Mouse (Mus musculus) lung, postnatal 14 days (tissue): ENCODE measurements around the gene Bbs12.

Experiments
- DNase-seq: peaks from one replicate; pipeline ENCODE4 v3.0.0; 2021

The Bbs12 gene

DNA sequence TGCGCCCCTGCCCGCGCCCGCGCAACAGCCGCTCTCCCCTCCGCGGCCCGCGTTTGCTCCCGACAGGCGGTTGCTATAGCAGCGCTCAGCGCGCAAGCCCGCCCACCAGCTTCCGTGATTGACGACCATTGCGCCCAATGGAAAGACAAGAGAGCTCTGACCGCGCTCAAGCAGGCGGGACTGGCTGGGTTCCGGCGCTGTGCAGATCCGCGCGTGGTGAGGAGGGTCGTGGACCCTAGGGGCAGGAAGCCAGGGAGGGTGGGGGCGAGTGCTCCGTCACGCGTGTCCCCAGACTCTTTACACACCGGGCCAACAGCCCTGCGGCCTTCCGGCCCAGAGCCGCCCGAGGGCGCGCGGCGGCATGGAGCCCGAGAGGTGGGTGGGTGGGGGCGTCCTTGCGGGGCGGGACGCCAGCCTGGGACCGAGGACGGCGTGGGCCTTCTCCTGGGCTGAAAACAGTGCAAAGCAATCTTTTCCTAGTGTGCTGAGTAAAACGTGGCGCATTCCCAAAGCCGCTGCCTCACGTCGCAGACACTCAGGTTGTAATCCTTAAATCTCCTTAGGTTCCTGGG, at the start of gene Bbs12, which contains the start of gene Cetn4:
Gene Bbs12 (plus strand): TSS at position 185 of the 572 bp plus-strand sequence.
Gene Cetn4 (minus strand): TSS at position 339 of the 572 bp plus-strand sequence.
- peak; percentile 98 for DNase-seq

DNA sequence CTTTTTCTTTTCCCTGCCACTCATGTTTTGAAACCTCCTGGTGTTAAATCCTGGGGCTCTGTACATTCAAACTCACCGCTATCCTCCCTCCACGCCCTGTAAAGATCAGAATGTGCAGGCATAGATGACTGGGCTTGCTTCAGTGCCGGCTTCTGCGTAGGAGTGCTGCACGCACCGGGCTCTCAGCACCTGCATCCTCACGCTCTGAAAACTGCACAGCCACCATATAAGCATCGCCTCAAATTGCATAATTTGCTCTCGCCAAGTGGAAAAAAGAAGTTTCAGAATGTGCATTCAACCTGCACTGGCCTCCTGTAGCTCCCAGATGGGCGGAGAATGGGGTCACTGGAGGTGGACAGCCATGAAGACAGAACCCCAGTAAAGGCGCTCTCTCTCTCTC, 44.0 kb upstream of the Bbs12 start:
- no peak for DNase-seq

DNA sequence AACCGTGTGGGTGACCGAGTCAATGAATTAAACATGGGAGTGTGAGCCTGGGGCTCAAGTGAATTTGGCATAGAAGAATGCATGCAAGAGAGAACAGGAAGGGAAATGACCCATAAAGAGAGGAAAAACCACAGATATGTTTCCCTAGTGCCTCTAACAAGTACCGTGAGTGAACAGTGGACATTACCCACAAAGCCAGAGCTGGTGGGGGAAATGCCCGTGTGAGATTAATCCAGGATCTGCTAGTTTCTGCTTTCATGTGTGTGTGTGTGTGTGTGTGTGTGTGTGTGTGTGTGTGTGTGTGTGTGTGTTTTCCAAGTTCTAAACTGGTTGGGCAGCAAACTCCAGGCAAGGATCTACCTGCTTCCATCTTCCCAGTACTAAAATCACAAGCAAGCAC, 42.4 kb upstream of the Bbs12 start:
- no peak for DNase-seq

DNA sequence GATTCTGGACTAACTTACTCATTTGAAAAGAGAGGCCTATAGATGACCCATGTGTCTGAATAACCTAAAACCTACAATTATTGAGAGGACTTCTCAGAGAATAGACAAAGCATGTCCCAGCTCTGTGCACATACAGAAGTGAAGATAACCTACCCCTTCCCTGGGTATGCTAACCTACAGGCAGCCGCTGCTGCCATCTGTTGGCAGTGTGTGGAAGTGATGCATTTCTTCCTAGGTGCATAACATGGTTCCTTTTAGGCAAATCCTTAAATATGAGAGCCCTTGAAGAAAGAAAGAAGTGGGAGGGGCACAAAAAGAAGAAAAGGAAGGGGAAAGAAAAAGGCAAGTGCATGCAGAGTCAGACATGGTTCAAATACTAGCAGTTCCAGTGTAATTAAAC, 41.1 kb upstream of the Bbs12 start:
- peak; percentile 62 for DNase-seq

DNA sequence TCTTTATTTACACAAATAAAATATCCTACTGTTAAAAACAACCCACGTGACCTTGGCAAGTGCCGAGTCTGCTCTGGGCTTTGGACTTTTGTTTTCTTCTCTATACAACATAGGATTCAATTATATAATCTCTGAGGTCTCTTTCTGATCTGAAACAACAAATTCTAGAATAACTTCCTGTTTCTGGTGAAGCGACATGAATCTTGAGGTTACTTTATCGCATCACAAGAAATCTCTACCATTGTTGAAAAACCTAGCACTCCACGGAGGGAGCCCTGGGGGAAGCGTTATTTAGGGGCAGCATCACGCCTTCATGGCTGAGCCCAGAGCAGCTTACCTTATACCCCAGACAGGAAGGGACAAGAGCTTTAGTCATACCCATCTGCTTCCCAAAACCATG, 39.3 kb upstream of the Bbs12 start:
- DNase-seq, result no peak

DNA sequence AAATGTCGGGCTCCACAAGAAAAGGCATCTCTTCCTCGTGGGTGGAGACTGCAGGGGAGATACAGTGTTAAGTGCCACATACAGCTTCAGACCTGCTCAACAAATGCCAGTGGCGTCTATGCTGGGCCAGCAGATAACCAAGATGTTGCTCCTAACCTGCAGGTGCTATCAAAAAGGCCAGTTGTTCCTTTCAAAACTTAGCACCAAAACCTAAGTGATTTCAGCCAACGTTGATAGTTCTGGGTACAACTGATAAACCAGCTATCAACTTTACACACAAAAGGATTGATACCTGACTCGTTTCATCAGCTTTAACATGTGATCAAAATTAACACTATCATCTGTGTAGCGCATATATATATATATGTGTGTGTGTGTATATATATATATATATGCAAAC, 37.7 kb upstream of the Bbs12 start:
- DNase-seq, result no peak

DNA sequence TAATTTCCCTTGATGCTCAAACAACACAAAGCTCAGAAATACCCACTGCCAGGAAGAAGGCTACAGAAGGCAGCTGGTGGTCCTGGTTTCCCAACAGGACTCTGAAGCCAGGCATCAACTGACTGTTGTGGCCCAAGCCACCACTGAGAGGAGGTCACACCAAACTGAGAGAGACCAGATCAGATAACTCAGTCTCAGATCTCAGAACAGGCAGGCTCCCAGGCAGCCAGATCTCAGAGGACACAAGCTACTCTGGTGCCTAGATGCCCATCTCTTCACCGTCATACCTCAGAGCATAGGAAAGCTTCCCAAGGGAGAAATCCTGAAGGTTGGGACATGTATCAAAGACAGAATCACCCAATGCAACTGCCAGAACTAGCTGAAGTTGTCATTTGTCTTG, 32.1 kb upstream of the Bbs12 start:
- no peak for DNase-seq

DNA sequence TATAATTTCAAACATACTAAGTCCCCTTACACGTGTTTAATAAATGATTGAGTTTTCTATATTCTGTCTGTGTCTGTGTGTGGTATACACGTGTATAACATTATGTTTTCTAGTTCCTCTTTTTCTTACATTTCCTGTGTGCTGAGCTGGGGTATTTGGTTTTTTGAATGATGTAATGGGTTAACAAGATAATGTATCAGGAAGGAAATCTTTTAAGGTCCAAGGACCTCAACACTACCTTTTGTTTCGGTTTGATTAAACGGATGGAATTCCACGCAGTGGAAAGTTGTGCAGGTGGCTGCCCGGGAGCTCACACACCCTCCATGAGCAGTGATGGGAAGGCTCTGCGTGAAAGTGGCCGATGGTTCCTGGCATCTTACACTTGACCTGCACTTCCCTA, 31.5 kb upstream of the Bbs12 start:
- DNase-seq, result no peak

DNA sequence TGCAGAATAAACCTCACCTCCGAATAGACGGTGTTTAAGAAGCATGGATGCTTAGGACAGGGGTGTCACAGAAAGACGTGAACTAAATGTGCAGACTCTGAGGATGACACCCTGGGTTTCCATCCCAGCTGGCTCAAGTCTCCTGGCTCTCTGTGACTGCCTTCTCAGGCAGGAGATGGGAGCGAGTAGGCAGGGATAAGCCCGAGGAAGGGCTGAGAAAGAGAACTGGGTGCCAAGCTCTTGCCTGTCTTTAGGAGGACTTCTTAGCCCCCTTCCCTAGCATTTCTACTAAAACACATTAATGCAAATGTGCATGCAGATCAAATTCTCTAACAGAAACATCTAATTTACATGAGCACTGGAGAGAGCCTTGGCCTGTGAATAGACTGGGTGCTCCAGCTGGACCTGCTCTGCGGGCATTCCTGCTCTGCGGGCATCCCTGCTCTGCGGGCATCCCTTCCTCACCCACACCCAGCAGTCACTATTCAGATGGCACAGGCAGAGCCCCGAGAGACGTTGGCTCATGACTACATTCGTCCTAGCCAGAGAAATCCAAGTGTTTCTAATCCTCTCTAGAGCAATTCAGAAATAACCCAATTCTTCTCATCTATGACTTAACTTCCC, 29.9 kb upstream of the Bbs12 start:
- no peak for DNase-seq

DNA sequence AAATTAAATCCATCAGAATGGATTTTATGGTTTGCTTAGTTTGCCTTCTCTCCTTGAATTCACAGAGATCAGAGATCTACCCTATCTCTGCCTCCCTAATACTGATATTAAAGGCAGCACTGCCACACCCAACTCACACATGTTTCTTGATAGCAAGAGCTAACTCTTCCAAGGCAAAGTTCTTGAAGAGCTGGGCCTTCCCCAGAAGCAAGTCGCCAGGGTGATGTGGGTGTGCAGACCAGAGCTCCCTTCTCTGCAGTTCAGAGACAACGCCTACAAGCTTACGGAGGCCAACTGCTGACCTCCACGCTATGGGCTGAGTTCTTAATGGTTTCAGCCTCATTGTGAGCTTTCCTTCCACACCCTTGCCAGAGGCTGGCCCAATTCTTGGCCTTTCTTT, 29.1 kb upstream of the Bbs12 start:
- DNase-seq, result no peak

DNA sequence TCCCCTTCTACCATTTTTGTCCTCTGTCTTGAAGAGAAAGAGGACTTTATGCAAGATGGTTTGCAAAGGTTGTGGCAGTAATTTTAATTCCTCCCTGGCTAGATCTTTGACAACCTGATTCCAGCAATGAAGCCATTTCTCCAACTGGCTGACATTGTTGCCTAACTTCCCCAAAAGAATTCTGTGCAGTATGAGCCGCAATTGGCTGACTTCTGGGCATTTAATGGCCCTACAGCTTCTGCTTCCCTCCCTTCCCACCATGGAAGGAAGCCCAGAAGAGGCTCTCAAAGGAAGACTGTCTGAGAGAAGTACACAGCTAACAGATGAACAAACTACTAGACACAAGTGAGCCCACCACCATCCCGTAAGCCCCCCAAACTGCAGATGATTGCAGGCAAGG, 23.1 kb upstream of the Bbs12 start:
- no peak for DNase-seq

DNA sequence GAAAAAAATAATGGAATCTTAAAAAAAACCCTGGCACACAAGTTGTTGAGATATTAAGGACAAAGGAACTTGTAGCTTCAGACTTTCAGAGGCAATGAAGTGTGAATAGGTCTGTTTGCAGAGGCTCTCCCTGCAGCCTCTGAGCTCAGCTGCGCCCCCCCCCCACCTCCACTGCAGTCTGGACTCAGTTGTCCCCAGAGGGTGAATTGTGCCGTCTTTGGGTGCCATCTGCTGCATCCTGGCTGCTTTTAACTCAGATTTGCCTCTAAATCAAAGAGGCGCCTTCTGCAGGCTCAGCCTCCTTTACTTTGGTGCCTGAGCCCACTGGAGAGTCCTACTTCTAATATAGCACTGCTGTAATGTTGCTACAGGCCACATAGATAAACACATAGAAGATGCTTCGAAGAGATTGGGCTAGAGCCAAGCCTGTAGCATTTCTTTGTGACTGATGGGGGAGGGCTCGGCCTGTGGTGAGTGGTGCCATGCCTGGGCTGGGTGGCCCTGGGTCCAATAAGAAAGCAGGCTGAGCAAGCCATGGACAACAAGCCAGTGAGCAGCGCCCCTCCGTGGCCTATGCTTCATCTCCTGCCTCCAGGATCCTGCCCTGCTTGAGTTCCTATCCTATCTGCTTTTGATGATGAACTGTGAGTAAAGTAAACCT, 21.3 kb upstream of the Bbs12 start:
- no peak for DNase-seq

DNA sequence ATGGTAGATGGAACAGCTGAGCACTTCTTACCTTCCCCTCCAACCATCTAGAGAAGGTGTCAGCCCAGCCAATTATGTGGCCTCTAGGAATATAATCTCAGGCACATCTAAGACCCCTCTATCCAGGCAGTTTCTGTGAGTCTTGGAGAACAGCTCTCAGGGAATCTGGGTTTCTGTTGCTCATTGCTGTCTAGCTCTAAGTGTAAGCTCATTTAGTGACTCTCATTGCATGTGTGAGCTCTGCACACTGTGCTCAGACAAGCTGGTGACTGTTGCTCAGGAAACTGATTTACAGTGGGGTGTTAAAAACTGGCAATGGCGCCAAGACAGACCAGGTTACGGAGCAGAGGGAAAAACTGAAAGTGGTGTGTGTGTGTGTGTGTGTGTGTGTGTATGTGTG, 20.4 kb upstream of the Bbs12 start:
- no peak for DNase-seq

DNA sequence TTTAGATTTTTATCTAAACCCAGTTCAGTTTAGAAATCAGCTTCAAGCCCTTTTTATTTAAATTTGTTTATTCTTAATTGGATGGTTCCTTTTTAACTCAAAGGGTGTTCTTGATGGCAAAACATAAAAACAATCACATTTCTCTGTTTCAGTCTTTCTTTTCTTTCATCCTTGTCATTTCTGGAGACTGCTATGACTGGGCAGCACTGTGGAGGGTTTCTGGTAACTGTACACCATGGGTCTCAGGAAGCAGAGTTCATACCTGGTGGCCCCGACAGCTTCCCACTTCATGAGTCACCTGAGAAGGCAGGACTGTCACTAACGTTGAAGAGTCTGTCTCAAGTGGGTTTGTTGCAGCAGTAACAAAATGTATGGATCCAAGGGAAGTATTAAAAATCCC, 19.7 kb upstream of the Bbs12 start:
- DNase-seq, result no peak

DNA sequence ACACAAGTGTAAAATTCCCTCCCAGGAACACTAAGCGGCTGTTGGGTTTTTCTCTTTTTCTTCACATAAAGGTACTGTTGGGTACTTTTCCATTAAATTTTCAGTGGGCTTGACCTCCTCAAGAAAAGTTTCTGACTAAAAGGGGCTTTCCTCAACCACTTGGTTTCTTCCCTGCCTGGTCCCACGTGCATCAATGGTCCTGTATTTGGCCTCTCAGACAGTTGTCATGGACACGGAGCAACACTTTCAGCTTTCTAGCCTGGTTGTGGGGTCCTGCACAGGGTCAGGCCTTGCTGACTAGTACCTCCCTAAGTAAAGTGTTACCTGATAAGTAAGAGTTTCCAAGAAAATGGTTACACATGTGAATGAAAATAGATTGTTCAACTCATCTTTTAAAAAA, 12.9 kb upstream of the Bbs12 start:
- no peak for DNase-seq

DNA sequence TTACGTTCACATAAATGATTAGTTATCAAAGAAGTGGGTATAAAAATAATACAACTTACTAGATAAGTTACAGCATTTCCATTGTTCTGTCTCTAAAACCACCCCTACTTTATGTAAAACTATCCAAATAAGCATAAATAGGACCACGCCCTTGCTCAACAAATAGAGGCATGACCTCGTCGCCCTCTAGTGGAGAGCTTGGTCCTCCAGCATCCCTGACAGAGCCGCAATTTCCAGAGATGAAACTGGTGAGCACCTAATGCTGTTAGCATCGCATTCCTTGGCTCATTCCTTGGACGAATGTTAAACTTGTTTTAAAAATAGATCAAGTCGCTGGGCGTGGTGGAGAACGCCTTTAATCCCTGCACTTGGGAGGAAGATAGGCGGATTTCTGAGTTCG, 9.7 kb upstream of the Bbs12 start:
- peak; percentile 61 for DNase-seq

DNA sequence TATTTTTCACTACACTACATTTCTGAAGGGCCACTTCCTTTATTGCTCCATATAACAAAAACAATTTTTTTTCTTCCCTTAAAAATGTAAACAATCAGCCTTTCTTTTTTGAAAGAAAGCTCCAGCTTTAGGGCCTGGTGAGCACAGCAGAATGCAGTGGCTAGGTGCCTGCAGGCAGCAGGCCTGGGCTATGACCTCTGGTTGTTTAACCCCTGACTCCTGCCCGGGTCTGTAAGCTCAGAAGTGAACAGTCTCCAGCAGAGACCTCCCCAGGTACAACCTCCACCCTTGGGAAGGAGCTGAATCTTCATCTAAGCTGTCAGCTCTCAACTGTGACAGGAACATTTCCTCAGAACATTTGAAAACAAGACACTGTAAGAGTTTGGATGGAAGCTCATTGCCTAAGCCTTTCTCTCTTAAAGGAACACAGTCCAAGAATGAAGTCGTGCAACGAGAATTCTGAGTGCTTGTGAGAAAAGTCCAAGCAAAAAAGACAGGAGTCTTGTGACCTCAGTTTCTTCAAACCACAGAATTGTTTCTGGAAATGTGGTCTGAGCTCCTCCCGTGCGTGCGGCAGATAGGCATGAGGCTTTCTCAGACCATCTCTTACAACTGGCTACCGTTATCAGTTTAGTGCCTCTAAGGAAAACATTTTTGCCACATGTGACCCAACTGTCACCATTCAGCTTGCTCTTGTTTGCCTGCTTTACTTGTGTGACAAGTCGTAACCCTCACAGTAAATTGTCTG, 8.8 kb upstream of the Bbs12 start:
- DNase-seq, result no peak

DNA sequence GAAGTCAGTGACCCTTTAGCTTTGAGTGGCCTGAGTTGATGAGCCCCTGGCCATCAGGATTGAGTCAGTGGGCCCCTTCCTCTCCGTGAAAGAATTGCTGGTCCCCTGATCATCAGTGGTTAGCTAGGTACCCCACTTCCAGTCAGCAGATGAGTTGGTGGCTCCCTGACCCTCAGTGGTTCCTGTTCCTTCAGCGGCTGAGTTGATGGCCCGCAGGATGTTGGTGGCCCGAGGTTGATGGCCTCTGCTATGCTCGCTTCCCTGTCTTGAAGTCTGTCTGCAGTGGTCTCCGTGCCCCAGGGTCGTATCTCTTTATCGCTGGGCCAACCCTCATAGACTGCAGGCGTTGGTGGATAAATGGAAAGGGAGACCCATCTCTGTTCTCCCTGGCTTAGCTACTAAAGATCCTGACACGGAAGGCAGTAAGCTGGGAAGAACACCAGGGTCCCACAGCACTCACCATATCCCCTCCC, 421 bp upstream of the Bbs12 start:
- DNase-seq, result no peak

DNA sequence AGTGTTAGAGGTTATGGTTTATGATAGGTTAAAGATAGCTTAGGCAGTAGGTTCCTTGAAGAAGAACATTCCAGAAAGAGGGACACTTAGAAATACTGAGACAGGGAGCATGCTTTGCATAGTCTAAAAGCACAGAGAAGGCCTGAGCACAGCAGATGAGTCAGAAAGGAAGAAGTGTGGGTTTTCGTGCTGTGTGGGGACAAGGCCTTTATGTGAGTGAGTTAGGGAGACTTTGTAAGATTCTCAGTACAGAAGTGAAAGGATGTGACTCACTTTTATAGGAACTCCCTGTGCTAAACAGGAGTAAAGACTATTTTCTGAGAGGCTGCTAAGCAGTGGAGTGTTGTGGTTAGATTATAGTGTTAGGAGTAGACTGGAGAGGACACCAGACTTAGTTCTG, 1.0 kb downstream of the Bbs12 start:
- DNase-seq, result no peak

DNA sequence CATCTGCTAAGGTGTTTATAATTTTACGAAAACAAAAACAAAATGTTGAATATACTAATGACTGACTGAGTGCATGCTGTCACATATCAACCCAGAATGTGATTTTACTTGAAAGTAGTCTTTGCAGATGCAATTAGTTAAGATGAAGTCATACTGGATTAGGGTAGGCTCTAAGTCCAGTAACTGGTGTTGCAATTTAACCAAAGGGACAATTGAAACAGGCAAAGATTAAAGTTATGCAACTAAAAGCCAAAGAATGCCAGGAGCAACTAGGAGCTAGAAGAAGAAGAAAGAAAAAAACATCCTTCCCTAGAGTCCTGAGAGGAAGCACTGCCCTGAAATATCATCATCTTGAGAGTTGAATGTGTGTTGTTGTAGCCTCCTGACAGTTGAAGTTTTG, 3.9 kb downstream of the Bbs12 start:
- DNase-seq, result no peak

DNA sequence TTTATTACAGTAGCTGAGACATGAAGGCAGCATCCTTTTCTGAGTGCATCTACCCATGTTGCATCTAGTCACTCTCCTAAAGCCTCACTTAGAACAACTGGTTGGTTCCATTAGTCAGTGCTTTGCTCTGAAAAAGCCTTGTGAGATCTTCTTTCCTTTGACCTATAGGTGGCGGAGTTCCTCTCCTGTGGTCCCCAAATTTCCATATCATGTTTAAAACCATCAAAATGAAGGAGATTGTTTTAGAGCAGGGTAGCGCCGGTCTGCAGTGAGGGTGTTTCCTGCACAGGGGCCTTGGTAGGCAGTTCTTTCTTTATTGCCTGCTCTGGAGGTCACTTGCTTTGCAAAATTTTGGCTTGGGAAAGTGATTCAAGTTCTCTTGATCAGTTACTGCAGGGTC, 12.0 kb downstream of the Bbs12 start:
- peak; percentile 13 for DNase-seq

DNA sequence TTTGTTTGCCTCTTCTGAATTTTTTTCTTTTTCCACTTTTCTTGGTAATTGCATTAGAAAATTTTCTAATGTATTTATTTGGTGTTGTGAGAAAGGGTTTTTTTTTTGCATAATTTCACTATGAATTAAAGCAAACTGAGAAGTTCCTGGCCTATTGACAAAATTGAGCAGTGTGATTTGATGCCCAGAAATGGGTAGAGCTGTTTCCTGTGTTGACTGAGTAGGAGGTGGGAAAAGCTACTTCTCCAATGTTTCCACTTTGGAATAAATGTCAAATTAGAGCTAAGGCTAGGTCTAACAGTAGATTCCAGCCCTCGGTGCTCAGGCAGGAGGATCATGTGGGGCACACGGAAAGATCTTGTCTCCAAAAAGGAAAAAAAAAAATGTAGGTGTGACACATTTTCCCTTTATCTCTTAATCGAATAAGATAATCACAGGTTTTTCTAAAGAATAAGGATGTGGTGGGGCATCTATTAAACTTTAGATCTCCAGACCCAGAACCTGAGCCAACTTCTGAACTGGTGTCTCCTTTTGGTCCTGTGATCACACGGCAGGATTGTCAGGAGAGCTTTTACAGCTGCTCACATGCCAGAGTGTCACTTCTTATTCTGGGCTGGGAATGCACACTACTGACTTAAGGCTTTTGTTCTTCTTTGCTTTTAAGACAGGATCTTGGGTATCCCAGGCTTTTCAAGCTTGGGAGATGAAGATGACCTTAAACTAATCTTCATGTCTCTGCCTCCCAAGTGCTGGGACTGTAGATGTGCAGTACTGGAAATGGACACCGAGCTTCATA, 13.2 kb downstream of the Bbs12 start:
- no peak for DNase-seq

DNA sequence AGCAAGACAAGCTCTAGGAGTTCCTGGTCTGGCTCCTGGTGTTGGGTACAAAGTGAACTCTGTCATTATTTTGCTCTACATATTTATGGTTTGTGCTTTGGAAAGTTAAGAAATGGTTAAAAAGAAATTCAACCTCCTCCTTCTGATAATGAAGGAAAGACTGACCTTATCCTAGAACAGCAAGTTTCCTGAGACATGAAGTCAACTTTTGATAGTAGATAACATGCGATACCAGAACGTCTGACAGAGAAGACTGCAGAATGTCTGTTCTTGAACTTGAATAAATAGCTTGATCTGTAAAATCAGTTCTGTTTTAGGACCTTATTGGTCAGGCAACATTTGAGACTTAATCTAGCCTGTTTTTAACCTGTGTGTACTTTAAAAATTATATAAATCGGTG, 14.3 kb downstream of the Bbs12 start:
- no peak for DNase-seq
